Mouse (Mus musculus) bone marrow, adult 2 months (tissue): ENCODE results near the gene Fxn.

ENCODE experiments used
- CTCF ChIP-seq: fragments of 200-500 bp; IDR thresholded peaks from 2 replicates; pipeline ENCODE4 v1.5.1; 2011; ENCODE audit warnings: low read length, control low read depth; ENCODE audit not compliant: control insufficient read depth, insufficient read depth
- POLR2A ChIP-seq: fragments of 200-500 bp; IDR thresholded peaks from 2 replicates; pipeline ENCODE4 v1.6.1; 2011; ENCODE audit warnings: low read depth, mild to moderate bottlenecking, control low read depth, low read length, borderline replicate concordance; ENCODE audit not compliant: control insufficient read depth

- no peak for TF ChIP-seq POLR2A
- peak; percentile 50; the same call in 1 of the 2 replicates for TF ChIP-seq CTCF
Observed at GRCm38 (mm10) chr19:24224500-24225304, 55.7 kb downstream of the Fxn start, which contains the start of gene Tjp2.
